In genomic region chr5:122494449-122494848, GRCm38 (mm10) we compare ENCODE assay signal across 19 mouse cellular contexts. TPM values are rescaled to one million over a fixed set of nuclear protein-coding genes. Genes with fewer than 3 reads are reported as not detected.
DNase-seq lines count a peak whose midpoint lies in the region; ATAC-seq and TF ChIP-seq lines count a peak whose summit lies in the region.
"Had no signal": no experiment of that assay in that cellular context is flagged by ENCODE, and none has a peak within 500 bp of the region (broad histone marks: within the 10 kb centered on the region; RNA-seq: fewer than 3 reads in every experiment).

No protein-coding gene starts in this region.

- ATAC-seq in heart, embryonic 12.5 days (ENCODE audit: insufficient number of reproducible peaks, low FRiP score), result no peak
- no peak for ATAC-seq in heart, embryonic 16.5 days (replicated peaks; ENCODE audit: extremely low read depth, insufficient read depth, low FRiP score)
- no peak for ATAC-seq in heart, embryonic 11.5 days (replicated peaks; ENCODE audit: insufficient number of reproducible peaks, low FRiP score, low TSS enrichment)
- ATAC-seq: forebrain, embryonic 15.5 days; hindbrain, postnatal 0 days had no signal

- peak overlapping the region; percentile 24; the same call in 1 of the 2 replicates for H3K4me3 ChIP-seq in gastrocnemius, adult 2 months
- no peak overlapping the region for H3K4me3 ChIP-seq in heart, embryonic 12.5 days
- H3K4me3 ChIP-seq in heart, embryonic 16.5 days (ENCODE audit: low read length), result peak overlapping the region; percentile 16; the same call in 1 of the 2 replicates
- H3K4me3 ChIP-seq in heart, embryonic 11.5 days (ENCODE audit: low read depth, low read length), result no peak overlapping the region
- H3K4me3 ChIP-seq: embryonic facial prominence, embryonic 12.5 days; forebrain, embryonic 15.5 days; hindbrain, embryonic 13.5 days had no signal

- peak overlapping the region; percentile 43; the same call in 1 of the 2 replicates for H3K9ac ChIP-seq in heart, embryonic 12.5 days
- H3K9ac ChIP-seq in heart, embryonic 16.5 days (ENCODE audit: low read length), result peak overlapping the region; percentile 38; the same call in 1 of the 2 replicates
- no peak overlapping the region for H3K9ac ChIP-seq in heart, embryonic 11.5 days (ENCODE audit: low read depth, low read length)
- H3K9ac ChIP-seq: embryonic facial prominence, embryonic 12.5 days; forebrain, embryonic 15.5 days; hindbrain, embryonic 13.5 days had no signal

- intact Hi-C loops in gastrocnemius, adult 2 months (cut with DNase I), result no loop called here
- intact Hi-C loops in heart, postnatal 25 days (cut with DNase I), result no loop called here

- H3K4me2 ChIP-seq in heart, embryonic 12.5 days, result no peak overlapping the region
- H3K4me2 ChIP-seq in heart, embryonic 16.5 days (ENCODE audit: low read depth, low read length), result peak overlapping the region; percentile 56
- H3K4me2 ChIP-seq in heart, embryonic 11.5 days, result no peak overlapping the region
- H3K4me2 ChIP-seq: embryonic facial prominence, embryonic 12.5 days; forebrain, embryonic 15.5 days; hindbrain, embryonic 13.5 days had no signal

- H3K27ac ChIP-seq in gastrocnemius, adult 2 months, result no peak overlapping the region
- H3K27ac ChIP-seq in heart, embryonic 12.5 days (ENCODE audit: poor library complexity, severe bottlenecking), result peak overlapping the region; percentile 59; the same call in 1 of the 2 replicates
- peak overlapping the region; percentile 45 for H3K27ac ChIP-seq in heart, embryonic 16.5 days (ENCODE audit: low read length)
- no peak overlapping the region for H3K27ac ChIP-seq in heart, embryonic 11.5 days (ENCODE audit: low read depth, low read length)
- H3K27ac ChIP-seq: embryonic facial prominence, embryonic 12.5 days; forebrain, embryonic 15.5 days; hindbrain, embryonic 13.5 days; hindbrain, postnatal 0 days had no signal

- H3K9me3 ChIP-seq in heart, embryonic 12.5 days (replicated peaks), result no peaks in the 10 kb centered on the region
- no peaks in the 10 kb centered on the region for H3K9me3 ChIP-seq in heart, embryonic 16.5 days (replicated peaks; ENCODE audit: control insufficient read depth, low read length)
- no peaks in the 10 kb centered on the region for H3K9me3 ChIP-seq in heart, embryonic 11.5 days (replicated peaks; ENCODE audit: control insufficient read depth, low read length)
- H3K9me3 ChIP-seq: embryonic facial prominence, embryonic 12.5 days; forebrain, embryonic 15.5 days; hindbrain, embryonic 13.5 days had no signal

- H3K27me3 ChIP-seq in heart, embryonic 12.5 days (replicated peaks), result no peaks in the 10 kb centered on the region
- no peaks in the 10 kb centered on the region for H3K27me3 ChIP-seq in heart, embryonic 16.5 days (ENCODE audit: control insufficient read depth, insufficient read depth, low read length)
- no peaks in the 10 kb centered on the region for H3K27me3 ChIP-seq in heart, embryonic 11.5 days (ENCODE audit: control insufficient read depth, insufficient read depth, low read length)
- H3K27me3 ChIP-seq: embryonic facial prominence, embryonic 12.5 days; forebrain, embryonic 15.5 days; hindbrain, embryonic 13.5 days had no signal

- no peak for DNase-seq in gastrocnemius, adult 2 months
- no peak for DNase-seq in gastrocnemius, postnatal 4 days (ENCODE audit: low spot score in 2 of 2)
- no peak for DNase-seq in heart, postnatal 25 days (ENCODE audit: low spot score)
- peak; percentile 21 for DNase-seq in lung, postnatal 36 days
- no peak for DNase-seq in lung, postnatal 10 days
- DNase-seq: adrenal gland, postnatal 10 days; cerebellum, adult 11 months; cerebellum, adult 9-10 months; cerebellum, postnatal 25 days; gastrocnemius, postnatal 25 days; kidney, adult 11 months; kidney, adult 9 months had no signal

- peaks cover 74% of the 10 kb centered on the region for H3K36me3 ChIP-seq in heart, embryonic 12.5 days
- peaks cover 41% of the 10 kb centered on the region for H3K36me3 ChIP-seq in heart, embryonic 16.5 days (ENCODE audit: control insufficient read depth, insufficient read depth)
- H3K36me3 ChIP-seq in heart, embryonic 11.5 days (ENCODE audit: control insufficient read depth, insufficient read depth, low read length), result peaks cover 32% of the 10 kb centered on the region

- no peak for TF ChIP-seq CTCF in gastrocnemius, adult 2 months (IDR thresholded peaks at IDR 0.05)

- WGBS in heart, embryonic 12.5 days, result 40% methylated on average over 1 of the region's 1 CpGs
- 15% methylated on average over 1 of the region's 1 CpGs for WGBS in heart, embryonic 16.5 days
- 56% methylated on average over 1 of the region's 1 CpGs for WGBS in heart, embryonic 11.5 days (ENCODE audit: insufficient replicate concordance)

- H3K4me1 ChIP-seq in heart, embryonic 12.5 days (replicated peaks), result peaks cover 33% of the 10 kb centered on the region
- peaks cover 28% of the 10 kb centered on the region for H3K4me1 ChIP-seq in heart, embryonic 16.5 days (ENCODE audit: control insufficient read depth, insufficient read depth, low read length)
- peaks cover 10% of the 10 kb centered on the region for H3K4me1 ChIP-seq in heart, embryonic 11.5 days (ENCODE audit: control insufficient read depth, insufficient read depth, low read length)

RNA-seq across cellular contexts. Expression of gene Atp2a2, which starts 7.6 kb away (rescaled TPM):
- total RNA-seq in gastrocnemius, adult 2 months (2021), result 100 to 1,000 TPM; 387 to 963 TPM
- 100 to 1,000 TPM; 250 to 265 TPM for total RNA-seq in gastrocnemius, postnatal 4 days (2021)
- 414 and 424 TPM in 2 replicates for polyA plus RNA-seq in heart, embryonic 12.5 days (2016; fragmentation: Nextera tagmentation; extraction: Ambion mirVana)
- over 10,000 TPM; 10,772 to 12,207 TPM for total RNA-seq in heart, postnatal 25 days (2021)
- polyA plus RNA-seq in heart, embryonic 16.5 days (2015; fragmentation: Nextera tagmentation; extraction: Ambion mirVana), result 306 and 316 TPM in 2 replicates
- polyA plus RNA-seq in heart, embryonic 11.5 days (2014; fragmentation: Nextera tagmentation; extraction: Ambion mirVana), result 255 and 272 TPM in 2 replicates

Comparison
In these comparisons a context has a peak if more than half of its experiments do, and no peak if none do; other contexts are left out.
1. H3K27ac ChIP-seq: peak in heart, embryonic 12.5 days (single experiment) and heart, embryonic 16.5 days (single experiment); none in gastrocnemius, adult 2 months (single experiment) and heart, embryonic 11.5 days (single experiment).
2. H3K4me3 ChIP-seq: peak in gastrocnemius, adult 2 months (single experiment) and heart, embryonic 16.5 days (single experiment); none in heart, embryonic 12.5 days (single experiment) and heart, embryonic 11.5 days (single experiment).
3. RNA of gene Atp2a2, which starts 7.6 kb away (total RNA-seq): 10,772 to 12,207 TPM in heart, postnatal 25 days; 387 to 963 TPM in gastrocnemius, adult 2 months and 250 to 265 TPM in gastrocnemius, postnatal 4 days; every median in the first group is over 10 times any median in the second.